Mouse (Mus musculus): Measurements from ENCODE around the gene Sox13.

The Sox13 gene

DNA sequence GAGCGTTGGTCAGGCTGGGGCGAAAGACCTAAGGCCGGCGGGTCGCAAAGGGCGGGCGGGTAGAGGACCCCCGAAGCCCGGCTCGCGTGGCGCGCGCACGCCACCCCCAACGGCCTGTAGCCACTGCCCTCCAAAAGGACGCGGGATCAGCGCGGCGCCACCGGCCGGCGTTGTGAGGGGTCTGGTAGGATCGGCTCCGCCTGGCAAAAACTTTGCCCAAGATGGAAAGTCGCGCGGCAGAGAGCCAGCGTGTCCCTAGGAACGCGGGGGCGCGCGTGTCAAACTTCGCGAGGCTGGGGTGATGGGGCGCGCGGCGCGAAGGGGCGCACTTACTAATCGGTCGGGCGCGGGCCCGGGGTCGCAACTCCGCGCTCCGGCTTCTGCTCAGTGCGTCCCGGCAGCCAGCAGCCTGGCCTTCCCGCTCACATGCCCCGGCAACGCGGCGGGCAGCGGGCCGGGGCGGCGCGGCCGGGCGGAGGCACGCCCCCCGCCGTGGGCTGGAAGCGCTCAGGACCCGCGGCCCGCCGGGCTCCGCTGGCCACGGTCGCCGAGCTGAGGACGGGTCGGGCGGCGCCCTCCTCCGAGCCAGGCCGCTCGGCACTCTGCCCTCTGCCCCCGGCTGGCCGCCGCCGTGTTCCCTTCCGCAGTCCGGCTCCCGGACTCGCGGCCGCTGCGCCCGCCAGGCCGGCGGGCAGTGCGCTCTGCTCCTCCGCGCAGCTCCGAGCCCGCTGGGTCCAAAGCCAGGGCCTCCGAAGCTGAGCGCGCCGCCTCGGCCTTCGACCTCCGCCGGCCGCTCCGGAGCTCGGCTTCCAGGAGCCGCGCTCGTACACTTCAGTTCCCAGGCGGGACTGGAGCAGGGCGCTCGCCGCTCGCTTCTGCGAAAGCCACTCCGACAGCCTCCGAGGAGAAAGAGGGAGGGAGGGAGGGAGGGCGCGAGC is at the start of gene Sox13:
Sox13 (minus strand) TSS at position 835 of the 938 bp plus-strand sequence.
- in situ Hi-C loops (cut with MboI, MseI) = no loop called here

DNA sequence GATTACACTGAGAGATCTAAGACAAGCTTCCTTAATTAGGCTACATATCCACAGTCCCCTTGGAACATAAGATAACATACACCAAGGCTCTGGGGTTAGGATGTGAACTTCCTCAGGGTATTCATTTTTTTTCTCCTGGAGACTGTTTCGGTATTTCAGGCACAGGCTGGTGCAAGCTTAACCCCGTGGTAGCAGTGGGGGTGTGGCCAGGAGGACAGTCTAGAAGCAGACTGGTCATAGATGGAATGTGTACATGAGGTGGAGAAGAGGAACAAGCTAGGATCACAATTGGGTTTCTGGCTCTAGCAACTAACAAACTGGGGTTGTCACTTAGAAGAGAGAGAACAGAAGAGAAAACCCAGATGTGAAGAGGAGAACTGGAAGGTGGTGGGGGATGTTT is 47.4 kb upstream of the Sox13 start:
- in situ Hi-C loops (cut with MboI, MseI) = no loop called here

DNA sequence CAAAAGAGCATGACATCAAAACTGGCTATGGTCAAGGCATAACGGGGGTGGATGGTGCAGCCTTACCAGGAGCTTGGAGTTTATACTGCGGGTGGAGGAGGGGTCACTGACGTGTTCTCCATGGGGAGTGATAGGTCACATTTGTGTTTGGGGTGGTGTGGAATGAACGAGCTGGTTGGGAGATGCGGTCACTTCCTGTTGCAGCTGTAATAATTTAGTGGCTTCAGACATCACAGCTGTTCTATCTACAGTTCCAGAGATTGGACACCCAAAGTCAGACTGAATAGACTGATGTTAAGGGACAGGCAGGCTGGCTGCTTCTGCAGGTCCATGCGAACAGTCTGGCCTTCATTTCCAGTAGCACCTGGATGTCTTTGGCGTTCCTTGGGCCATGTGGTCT is 46.9 kb upstream of the Sox13 start:
- in situ Hi-C loops (cut with MboI, MseI) = no loop called here

DNA sequence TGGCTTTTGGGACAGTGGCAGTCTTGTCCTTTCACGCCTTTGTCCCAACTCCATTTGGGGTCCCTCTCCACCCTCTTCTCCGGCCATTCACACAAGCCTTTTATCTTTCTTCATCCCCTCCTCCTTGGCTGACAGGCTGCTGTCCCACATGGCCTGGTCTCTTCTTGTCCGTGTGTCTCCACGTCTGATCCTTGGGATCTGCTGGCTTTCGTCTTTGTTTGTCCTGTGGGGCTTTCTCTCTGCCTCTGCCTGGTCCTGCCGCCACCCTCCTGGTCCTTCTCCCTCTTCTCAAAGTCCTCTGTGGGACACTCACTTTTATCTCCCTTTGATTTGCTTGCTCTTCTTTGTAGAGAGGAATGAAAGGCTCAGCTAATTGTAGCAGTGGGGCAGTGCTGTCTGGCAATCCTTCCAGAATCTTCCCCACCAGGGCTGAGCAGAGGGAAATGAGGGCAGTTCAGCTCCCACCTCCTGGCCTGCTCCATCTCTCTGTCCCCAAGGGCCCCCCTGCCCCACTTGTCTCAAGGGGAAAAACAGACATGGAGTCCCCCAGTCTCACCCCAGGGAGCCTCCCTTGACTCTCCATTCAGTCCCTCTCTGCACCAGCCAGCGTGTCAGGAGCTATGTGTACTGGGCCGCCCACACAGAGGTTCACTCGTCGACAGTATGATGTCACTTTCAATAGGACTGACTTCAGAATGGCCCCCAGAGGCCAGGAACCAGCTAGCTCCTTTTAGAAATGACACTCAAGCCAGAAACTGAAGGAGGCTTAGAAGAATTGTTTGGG is 46.3 kb upstream of the Sox13 start:
- in situ Hi-C loops (cut with MboI, MseI) = no loop called here

DNA sequence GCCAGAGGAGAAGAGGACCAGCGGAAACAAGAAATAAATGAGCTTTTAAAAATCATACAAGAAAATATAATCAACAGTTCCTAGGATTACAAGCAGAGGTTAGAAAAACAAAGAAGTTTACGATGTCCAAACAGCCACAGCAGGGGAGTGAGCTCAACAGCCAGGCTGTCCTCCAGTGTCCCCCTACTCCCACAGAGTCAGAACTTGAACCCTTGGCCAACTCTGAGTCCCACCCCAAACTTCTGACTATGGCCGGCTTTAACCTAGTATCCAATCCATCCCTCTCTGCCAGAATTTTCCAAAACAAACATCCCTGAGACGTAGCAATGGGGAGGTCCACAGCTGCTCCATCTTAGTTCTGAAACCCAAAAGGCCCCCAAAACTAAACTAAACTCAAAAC is 45.0 kb upstream of the Sox13 start:
- in situ Hi-C loops (cut with MboI, MseI) = no loop called here

DNA sequence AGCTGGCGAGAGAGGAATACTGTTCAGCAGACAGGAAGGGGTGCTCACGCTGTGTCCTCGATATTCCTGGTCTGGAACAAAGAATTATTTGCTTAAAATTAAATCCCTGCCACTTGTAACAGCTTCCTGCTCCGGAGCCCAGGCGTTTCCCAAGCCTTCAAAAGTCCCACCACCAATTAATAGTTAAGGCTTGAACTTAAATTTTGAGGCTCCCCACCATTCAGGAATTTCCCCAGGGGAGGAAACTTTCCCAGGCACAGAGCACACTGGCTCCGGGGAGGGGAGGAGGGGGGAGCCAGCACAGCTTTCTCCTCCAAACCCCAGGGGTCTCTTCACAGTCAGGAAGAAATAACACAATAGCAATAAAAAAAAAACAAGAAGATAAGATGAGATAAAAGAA is 44.6 kb upstream of the Sox13 start:
- in situ Hi-C loops (cut with MboI, MseI) = no loop called here

DNA sequence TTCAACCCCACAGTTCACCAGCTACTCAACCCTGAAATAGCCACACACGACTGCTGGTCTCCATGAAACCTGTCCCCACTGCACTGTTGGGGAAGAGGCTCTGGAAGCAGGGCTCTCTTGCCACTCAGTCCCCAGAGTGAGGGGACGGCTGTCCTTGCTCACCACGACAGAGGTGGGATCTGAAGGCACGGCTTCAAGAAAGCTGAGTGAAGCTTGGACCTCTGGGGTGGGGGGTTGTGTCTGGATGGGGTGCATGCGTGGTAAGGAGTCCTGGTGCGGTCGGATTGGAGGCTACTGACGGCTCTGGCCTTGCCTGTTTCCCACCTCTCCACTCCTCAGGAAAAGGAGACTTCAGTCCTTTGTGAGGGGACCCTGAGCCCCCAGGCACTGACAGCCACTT is 43.7 kb upstream of the Sox13 start:
- in situ Hi-C loops (cut with MboI, MseI) = no loop called here

DNA sequence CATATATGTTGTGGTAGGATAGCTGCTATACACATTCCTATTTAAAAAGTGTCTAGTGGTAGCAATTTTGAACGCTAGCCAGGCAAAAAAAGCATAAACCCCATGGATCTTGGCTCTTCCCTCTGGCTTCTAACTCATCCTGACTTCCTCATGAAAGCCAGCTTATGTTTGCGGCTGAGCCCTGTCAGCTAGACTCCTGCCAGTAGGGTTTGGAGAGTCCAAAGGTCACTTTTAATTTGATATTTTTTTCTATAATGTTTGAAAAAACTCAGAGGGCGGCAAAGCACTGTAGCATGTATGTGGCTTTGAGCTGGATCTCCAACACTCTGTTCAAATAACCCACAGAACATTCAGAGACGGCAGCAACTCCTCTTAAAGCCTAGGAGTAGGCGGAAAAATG is 39.0 kb upstream of the Sox13 start:
- in situ Hi-C loops (cut with MboI, MseI) = no loop called here

DNA sequence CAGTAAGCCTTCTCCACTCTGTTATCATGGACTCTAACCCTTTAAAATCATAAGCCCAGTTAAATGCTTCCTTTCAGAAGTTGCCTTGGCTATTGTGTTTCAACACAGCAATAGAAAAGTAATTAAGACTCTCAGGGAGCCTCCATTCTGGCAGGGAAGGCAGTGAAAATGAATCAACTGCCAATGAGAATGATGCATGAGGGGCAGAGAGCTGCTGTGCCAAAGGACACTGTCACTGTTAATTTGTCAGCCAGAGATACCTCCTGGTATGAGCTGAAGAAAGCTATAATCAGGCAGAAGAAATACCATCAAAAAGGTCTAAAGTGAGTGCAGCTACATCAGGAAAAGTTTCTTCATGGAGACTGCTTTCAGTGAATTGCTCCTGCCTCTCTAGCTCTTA is 36.8 kb upstream of the Sox13 start:
- in situ Hi-C loops (cut with MboI, MseI) = no loop called here

DNA sequence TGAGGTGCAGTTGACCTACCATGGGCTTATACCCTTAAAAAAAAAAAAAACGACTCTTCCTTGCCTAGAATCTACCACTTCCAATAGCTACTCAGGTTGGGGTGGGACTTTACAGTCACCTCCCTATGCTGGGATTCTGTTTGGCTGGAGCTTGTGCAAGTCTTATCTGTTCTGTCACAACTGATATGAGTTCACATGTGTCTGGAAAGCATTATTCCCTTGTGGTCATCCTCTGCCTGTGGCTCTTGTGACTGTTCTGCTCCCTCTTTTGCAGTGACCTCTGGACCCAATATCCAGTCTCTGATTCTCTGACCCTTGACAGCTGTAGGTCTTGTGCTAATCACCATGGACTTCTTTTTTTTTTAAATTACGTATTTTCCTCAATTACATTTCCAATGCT is 31.9 kb upstream of the Sox13 start:
- in situ Hi-C loops (cut with MboI, MseI) = no loop called here

DNA sequence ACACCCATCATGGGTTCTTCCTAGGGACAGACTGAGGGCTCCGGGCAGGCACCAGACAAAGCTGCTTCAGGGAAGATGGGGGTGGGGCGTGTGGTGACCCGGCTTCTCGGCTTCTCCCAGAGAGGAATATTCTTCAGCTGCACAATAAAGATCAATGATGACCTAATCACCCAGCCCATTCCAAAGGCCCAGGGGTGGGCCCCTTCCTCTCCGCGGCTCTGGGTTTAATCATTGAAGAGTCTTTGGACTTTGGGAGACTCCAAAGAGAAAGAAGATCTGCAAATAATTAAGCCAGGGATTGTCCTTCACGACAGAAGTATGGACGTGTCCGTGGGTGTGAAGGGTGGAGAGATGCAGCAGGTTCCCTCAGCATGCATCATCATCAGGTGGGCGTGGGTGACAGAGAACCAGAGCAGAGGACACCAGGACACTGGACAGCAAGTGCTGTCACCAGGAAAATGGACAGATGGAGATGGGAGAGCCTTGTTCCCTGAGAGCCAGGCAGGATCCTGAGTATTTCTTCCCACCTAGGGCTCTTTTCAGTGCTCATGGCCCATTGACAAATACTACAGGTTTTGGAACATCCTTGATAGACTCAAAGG is 28.5 kb upstream of the Sox13 start:
- in situ Hi-C loops (cut with MboI, MseI) = no loop called here

DNA sequence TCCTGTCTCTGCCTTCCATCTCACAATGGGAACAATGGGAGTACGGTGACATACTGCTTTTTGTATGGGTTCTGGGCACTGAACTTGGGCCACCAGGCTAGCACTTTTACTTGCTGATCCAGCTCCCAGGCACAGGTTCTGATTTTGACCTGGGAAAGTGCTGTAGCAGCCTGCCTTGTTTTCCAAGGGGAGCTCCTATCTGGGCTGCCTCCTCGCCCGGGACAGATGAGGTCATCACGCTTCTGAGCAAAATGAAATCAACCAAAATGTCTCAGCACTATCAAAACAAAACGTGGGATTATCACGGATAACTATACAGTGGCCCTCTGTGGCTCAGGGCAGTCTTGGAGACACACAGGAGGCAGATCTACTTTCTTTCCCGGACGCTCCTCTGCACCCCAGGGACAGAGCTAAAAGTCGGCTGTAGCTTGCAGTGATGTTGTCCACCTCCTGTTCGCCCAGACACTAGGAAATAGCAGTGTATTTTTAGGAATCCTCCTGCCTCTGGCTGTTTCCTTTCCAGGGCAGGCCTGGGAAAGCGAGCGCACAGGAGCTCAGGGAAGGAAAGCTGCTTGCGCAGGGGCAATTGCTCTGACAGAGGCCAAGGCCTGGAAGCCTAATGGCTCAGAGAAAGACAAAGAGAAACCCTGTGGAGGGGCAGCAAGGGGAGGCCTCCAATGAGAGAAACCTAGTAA is 27.8 kb upstream of the Sox13 start:
- in situ Hi-C loops (cut with MboI, MseI) = no loop called here

DNA sequence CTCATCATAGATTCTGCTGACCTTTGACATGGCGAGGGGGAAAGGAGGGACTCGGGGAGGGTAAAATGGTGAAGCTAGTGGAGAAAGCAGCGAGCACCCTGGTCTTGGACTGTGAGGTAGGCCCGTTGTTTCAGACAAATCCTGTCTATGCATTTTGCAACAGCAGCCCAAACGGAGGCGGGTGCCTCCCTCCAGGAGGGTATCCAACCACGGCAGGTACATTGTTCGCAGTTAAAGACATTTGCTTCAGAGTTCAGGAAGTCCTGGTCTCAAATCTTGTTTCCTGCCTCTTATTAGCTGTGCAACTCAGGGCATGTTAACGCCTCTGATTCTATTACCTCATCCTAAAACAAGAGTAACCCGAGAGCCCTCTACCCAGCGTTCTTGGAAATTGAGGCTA is 26.8 kb upstream of the Sox13 start:
- in situ Hi-C loops (cut with MboI, MseI) = no loop called here

DNA sequence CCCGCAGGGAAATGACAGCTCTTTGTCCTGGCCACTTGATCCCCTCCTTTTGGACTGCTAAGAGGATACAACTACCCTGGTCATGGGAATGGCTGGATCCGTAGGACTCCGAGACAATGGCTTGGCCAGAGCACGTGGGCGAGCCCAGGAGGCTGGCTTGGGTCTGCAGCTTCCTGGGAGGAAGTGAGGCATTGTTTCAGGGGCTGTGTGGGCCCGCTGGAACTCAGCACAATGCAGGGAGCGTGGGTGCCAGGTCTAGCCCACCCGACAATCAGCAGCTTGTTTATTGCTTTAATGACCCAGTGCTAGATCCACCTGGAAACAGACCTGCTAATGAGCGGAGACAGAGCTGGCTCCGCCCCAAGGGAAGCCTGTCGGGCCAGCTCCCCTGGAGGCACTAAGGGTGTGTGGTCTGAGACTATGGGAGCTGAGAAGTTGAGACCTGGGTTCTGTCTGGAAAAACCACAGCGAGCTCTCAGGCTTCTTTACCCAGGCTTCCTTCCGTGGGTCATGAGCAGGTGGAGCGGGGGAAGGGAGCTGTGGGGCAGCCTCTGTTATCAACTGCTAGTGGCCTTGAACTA is 24.3 kb upstream of the Sox13 start:
- in situ Hi-C loops (cut with MboI, MseI) = no loop called here

DNA sequence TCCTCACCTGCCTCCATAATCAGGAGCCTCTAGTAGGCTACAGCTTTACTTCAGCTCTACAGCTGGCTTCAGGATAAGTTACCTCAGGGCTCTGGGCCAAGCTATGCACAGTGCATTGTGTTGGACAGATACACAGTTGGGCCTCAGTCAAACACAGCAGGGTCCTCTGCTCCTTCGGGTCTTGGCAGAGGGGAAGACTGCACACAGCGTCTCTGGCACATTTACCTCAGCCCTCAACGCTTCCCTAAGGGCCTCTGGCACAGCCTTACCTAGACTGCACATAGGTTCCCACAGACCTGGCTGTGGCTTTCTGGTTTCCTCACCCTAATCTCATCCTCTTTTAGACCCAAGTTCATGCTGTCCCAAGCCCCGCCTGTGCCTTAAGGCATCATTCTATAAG is 22.1 kb upstream of the Sox13 start:
- in situ Hi-C loops (cut with MboI, MseI) = no loop called here

DNA sequence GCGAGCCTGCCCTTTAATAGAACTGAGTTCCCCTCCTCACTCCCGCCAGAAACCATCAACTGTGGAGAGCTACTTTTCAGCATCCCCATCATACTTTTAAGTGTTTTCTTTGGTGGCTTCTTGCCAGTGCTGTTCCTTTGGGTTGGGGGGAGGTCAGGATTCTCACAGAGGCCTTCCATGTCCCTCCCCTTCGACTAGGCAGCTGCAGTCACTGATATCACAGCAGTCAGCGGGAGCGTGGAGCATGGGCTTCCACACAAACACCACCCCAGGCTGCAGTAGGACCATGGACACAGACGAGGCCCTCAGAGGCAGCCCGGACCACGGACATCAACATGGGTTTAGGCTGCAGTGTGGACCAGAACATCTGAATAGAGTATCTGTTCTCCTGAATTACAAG is 20.1 kb upstream of the Sox13 start:
- in situ Hi-C loops (cut with MboI, MseI) = no loop called here

DNA sequence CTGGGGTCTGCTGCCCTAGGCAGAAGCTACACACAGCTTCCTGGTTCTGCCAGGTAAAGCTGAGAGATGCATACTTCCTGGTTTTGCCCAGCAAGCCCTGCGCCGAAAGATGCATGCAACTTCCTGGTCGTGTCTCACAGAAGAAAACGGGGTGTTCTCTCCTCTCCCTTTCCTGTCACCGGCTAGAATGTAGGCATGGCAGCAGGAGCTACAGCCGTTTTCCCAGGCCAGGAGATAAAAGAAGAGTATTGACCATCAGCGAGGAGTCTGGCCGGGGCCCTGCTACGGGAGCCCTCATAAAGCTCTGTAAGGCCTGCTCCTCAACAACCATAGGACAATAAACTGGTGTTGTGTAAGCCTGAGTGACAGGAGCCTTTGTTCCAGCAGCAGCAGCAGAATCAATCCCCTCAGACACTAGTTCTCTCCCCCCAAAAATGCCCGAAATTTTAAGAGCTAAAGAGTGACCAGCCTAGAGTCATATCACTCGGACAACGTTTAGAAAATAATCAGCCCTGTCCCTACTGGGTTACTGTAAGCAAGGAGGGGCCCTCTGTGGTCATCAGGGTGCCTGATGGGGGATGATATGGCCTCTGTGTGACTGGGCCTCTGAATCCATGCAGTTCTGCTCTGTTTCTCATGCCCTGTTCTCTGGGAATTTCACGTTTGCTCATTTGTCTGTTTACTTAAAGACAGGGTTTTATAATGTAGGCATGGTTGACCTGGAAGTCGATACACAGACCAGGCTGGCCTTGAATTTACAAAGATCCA is 13.9 kb upstream of the Sox13 start:
- in situ Hi-C loops (cut with MboI, MseI) = no loop called here

DNA sequence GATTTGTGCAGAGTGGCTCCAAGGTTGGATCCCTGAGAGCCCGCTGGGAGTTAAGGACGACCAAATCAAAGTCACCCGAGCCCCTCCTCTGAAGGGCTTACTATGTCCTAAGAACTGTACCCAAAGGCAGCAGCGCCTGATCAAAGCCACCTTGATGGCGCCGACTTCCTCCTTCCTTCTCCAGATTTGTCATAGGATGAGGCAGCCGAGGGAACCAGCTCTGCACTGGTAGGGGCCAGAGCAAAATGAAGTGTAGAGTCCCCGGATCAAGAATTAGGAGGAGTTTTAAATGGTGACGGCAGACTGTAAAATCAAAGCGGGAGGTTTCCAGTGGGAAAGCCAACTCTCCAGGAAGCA is 10.6 kb upstream of the Sox13 start:
- in situ Hi-C loops (cut with MboI, MseI) = no loop called here

DNA sequence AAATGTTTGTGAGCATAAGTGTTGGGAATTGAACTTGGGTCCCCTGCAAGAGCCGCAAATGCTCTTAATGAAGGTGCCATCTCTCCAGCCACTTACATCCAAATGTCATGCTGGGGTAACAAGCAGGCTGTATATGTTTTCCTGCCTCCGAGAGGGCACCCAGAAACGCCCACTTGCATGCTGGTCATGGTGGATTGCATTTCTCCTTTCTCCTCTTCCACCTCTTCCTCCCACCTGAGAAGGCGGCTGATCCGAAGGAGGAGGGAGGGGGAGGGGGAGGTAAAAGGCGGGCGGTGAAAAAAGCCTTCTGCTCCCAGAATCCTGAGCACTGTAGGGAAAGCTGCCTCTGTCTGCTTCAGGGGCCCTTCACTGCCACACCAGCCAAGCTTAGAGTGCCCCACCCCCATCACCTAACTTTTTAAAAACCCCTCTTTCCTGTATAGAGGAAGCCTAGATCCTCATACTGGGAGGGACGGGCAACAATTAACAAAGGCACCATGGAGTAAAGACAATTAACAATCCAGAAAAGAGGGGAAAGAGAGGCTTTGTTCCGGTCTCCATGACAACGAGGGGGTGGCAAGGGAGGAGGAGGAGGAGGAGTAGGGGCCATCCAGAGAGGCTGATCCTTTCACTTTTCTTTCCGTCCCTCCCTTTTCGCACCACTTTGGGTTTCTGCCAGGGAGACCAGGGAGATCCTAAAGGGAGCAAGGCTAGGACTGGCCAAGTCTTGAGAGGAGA is 10.0 kb upstream of the Sox13 start:
- in situ Hi-C loops (cut with MboI, MseI) = no loop called here

DNA sequence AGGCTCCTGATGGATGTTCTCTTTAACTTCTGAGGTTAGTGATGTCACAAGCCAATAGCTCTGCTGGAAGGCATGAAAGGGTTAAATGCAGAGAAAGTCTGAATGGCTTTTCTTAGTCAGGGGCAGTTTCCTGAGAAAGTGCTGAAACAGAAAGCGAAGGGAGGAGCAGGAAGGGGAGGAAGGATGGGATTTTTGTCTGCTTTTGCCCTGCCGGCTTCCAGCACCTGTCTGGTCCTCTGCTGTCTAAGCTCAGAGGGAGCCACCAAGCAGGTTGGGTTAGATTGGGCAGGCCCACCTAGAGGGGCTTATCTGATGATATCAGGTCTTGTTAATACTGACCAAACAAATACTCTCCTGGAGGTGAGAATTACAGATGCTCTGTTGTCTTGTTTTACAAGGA is 8.4 kb upstream of the Sox13 start:
- in situ Hi-C loops (cut with MboI, MseI) = no loop called here

Data from T-helper 2 cell (primary cell).